Mouse (Mus musculus) heart, embryonic 12.5 days (tissue): ENCODE data around the gene Slc22a6. TPM values are rescaled to one million over a fixed set of nuclear protein-coding genes. Genes with fewer than 3 reads are reported as not detected.

ENCODE experiments used
- ATAC-seq: fragments of 200-750 bp; cut with Nextera tagmentation; 2 replicates; pipeline ENCODE4 v1.8.0; 2017; ENCODE audit warnings: moderate TSS enrichment, moderate library complexity; ENCODE audit not compliant: insufficient number of reproducible peaks, low FRiP score
- H3K27ac ChIP-seq: fragments of 300-500 bp; sonication (generic); 2 replicates; pipeline ENCODE4 v1.5.1; 2016; ENCODE audit warnings: mild to moderate bottlenecking, moderate library complexity; ENCODE audit not compliant: poor library complexity, severe bottlenecking
- H3K27me3 ChIP-seq: fragments of 300-500 bp; sonication (generic); replicated peaks from 2 replicates; pipeline ENCODE4 v1.6.1; 2016; ENCODE audit warnings: mild to moderate bottlenecking, moderate library complexity
- H3K36me3 ChIP-seq: fragments of 300-500 bp; sonication (generic); 2 replicates; pipeline ENCODE4 v1.6.1; 2016; ENCODE audit warnings: mild to moderate bottlenecking, moderate library complexity
- H3K4me1 ChIP-seq: fragments of 300-500 bp; sonication (generic); replicated peaks from 2 replicates; pipeline ENCODE4 v1.6.1; 2016; ENCODE audit warnings: mild to moderate bottlenecking
- H3K4me2 ChIP-seq: fragments of 300-500 bp; sonication (generic); 2 replicates; pipeline ENCODE4 v1.6.1; 2016; ENCODE audit warnings: mild to moderate bottlenecking, moderate library complexity
- H3K4me3 ChIP-seq: fragments of 300-500 bp; sonication (generic); 2 replicates; pipeline ENCODE4 v1.5.1; 2016; ENCODE audit warnings: mild to moderate bottlenecking
- H3K9ac ChIP-seq: fragments of 300-500 bp; sonication (generic); 2 replicates; pipeline ENCODE4 v1.6.1; 2016; ENCODE audit warnings: mild to moderate bottlenecking, moderate library complexity
- H3K9me3 ChIP-seq: fragments of 300-500 bp; sonication (generic); replicated peaks from 2 replicates; pipeline ENCODE4 v1.6.1; 2016; ENCODE audit warnings: mild to moderate bottlenecking, moderate library complexity
- WGBS: fragments of 180-500 bp; shearing (Covaris S2); methylation state at CpG from one replicate; pipeline ENCODE4 v1.1.7; 2016; 5-methylcytosine and 5-hydroxymethylcytosine counted together
- polyA plus RNA-seq: library from polyadenylated mRNA; unstranded; fragments of >200 nt; fragmentation: Nextera tagmentation; extraction: Ambion mirVana; gene quantifications from 2 replicates; pipeline ENCODE4 v1.2.1, GENCODE M21; 2016

Slc22a6 gene
- polyA plus RNA-seq, 1 experiment from 2014 or later, result not detected

- H3K27ac ChIP-seq, result no peak overlapping the region
- H3K27me3 ChIP-seq, result no peaks in the 10 kb centered on the region
- H3K9ac ChIP-seq, result no peak overlapping the region
- no peaks in the 10 kb centered on the region for H3K9me3 ChIP-seq
- 50% methylated on average over 1 of the region's 1 CpGs for WGBS
- no peak for ATAC-seq
- H3K4me3 ChIP-seq, result no peak overlapping the region
- H3K4me1 ChIP-seq, result no peaks in the 10 kb centered on the region
- H3K36me3 ChIP-seq, result no peaks in the 10 kb centered on the region
- H3K4me2 ChIP-seq, result no peak overlapping the region
Measured at GRCm38 (mm10) chr19:8587315-8587714, 30.5 kb upstream of the Slc22a6 start.

GRCm38 (mm10) chr19:8590954-8591353 is 26.9 kb upstream of the Slc22a6 start, which contains the start of gene Slc22a8:
Slc22a8 (plus strand) TSS chr19:8591254.
- H3K9me3 ChIP-seq, result no peaks in the 10 kb centered on the region
- no peak for ATAC-seq

GRCm38 (mm10) chr19:8592155-8592554 is 25.7 kb upstream of the Slc22a6 start:
- Histone ChIP-seq H3K9ac (no peak overlapping the region), H3K36me3 (no peaks in the 10 kb centered on the region), H3K9me3 (no peaks in the 10 kb centered on the region), H3K27ac (no peak overlapping the region), H3K4me1 (peaks cover 21% of the 10 kb centered on the region), H3K27me3 (no peaks in the 10 kb centered on the region), H3K4me2 (no peak overlapping the region), H3K4me3 (no peak overlapping the region)
- 57% methylated on average over 2 of the region's 2 CpGs for WGBS
- no peak for ATAC-seq

More at GRCm38 (mm10) chr19:8590954-8591353, 26.9 kb upstream of the Slc22a6 start, which contains the start of gene Slc22a8:
- no peaks in the 10 kb centered on the region for H3K27me3 ChIP-seq
- no peak within 1 kb of the TSS for H3K4me2 ChIP-seq
- H3K9ac ChIP-seq, result no peak within 1 kb of the TSS
- H3K27ac ChIP-seq, result no peak within 1 kb of the TSS
- 77% methylated on average over 8 of the region's 8 CpGs for WGBS
- H3K4me3 ChIP-seq, result no peak within 1 kb of the TSS
- H3K36me3 ChIP-seq, result no peaks in the 10 kb centered on the region
- H3K4me1 ChIP-seq, result peaks cover 21% of the 10 kb centered on the region

- Histone ChIP-seq H3K9me3 (no peaks in the 10 kb centered on the region), H3K9ac (no peak overlapping the region), H3K4me1 (peaks cover 21% of the 10 kb centered on the region), H3K27ac (no peak overlapping the region), H3K27me3 (no peaks in the 10 kb centered on the region), H3K4me3 (no peak overlapping the region), H3K4me2 (no peak overlapping the region), H3K36me3 (no peaks in the 10 kb centered on the region)
- 62% methylated on average over 6 of the region's 6 CpGs for WGBS
- ATAC-seq, result no peak
Measured at GRCm38 (mm10) chr19:8592873-8593408, 24.9 kb upstream of the Slc22a6 start.

- Histone ChIP-seq H3K4me2 (no peak overlapping the region), H3K4me3 (no peak overlapping the region), H3K36me3 (no peaks in the 10 kb centered on the region), H3K27me3 (no peaks in the 10 kb centered on the region), H3K9ac (no peak overlapping the region), H3K27ac (no peak overlapping the region), H3K9me3 (no peaks in the 10 kb centered on the region), H3K4me1 (peaks cover 21% of the 10 kb centered on the region)
- no peak for ATAC-seq
- 80% methylated on average over 11 of the region's 11 CpGs for WGBS
Measured at GRCm38 (mm10) chr19:8593833-8594232, 24.0 kb upstream of the Slc22a6 start.

GRCm38 (mm10) chr19:8594518-8594917 is 23.3 kb upstream of the Slc22a6 start:
- Histone ChIP-seq H3K4me3 (no peak overlapping the region), H3K36me3 (no peaks in the 10 kb centered on the region), H3K9ac (no peak overlapping the region), H3K27ac (no peak overlapping the region), H3K27me3 (no peaks in the 10 kb centered on the region), H3K9me3 (no peaks in the 10 kb centered on the region), H3K4me1 (peaks cover 21% of the 10 kb centered on the region), H3K4me2 (no peak overlapping the region)
- ATAC-seq, result no peak
- 8% methylated on average over 1 of the region's 1 CpGs for WGBS

- ATAC-seq, result no peak
- H3K27ac ChIP-seq, result no peak overlapping the region
- peaks cover 32% of the 10 kb centered on the region for H3K4me1 ChIP-seq
- H3K4me2 ChIP-seq, result no peak overlapping the region
- no peaks in the 10 kb centered on the region for H3K36me3 ChIP-seq
- no peak overlapping the region for H3K9ac ChIP-seq
- 80% methylated on average over 4 of the region's 4 CpGs for WGBS
- no peaks in the 10 kb centered on the region for H3K9me3 ChIP-seq
- no peaks in the 10 kb centered on the region for H3K27me3 ChIP-seq
- H3K4me3 ChIP-seq, result no peak overlapping the region
Measured at GRCm38 (mm10) chr19:8597269-8597668, 20.6 kb upstream of the Slc22a6 start.

- 74% methylated on average over 2 of the region's 2 CpGs for WGBS
Measured at GRCm38 (mm10) chr19:8599229-8599628, 18.6 kb upstream of the Slc22a6 start.

GRCm38 (mm10) chr19:8601922-8602321 is 15.9 kb upstream of the Slc22a6 start:
- Histone ChIP-seq H3K4me2 (no peak overlapping the region), H3K9me3 (no peaks in the 10 kb centered on the region), H3K9ac (no peak overlapping the region), H3K27me3 (no peaks in the 10 kb centered on the region), H3K27ac (peak overlapping the region; percentile 45; the same call in 1 of the 2 replicates), H3K4me3 (no peak overlapping the region), H3K36me3 (no peaks in the 10 kb centered on the region), H3K4me1 (peaks cover 17% of the 10 kb centered on the region)
- ATAC-seq, result no peak

More at GRCm38 (mm10) chr19:8599229-8599628, 18.6 kb upstream of the Slc22a6 start:
- H3K4me1 ChIP-seq, result peaks cover 25% of the 10 kb centered on the region
- no peak overlapping the region for H3K4me2 ChIP-seq
- no peak for ATAC-seq
- no peaks in the 10 kb centered on the region for H3K36me3 ChIP-seq
- H3K9me3 ChIP-seq, result no peaks in the 10 kb centered on the region
- no peak overlapping the region for H3K27ac ChIP-seq
- no peak overlapping the region for H3K9ac ChIP-seq
- no peak overlapping the region for H3K4me3 ChIP-seq
- H3K27me3 ChIP-seq, result no peaks in the 10 kb centered on the region

GRCm38 (mm10) chr19:8602914-8603313 is 14.9 kb upstream of the Slc22a6 start:
- Histone ChIP-seq H3K27me3 (no peaks in the 10 kb centered on the region), H3K9me3 (no peaks in the 10 kb centered on the region), H3K36me3 (no peaks in the 10 kb centered on the region), H3K4me3 (no peak overlapping the region), H3K9ac (no peak overlapping the region), H3K27ac (no peak overlapping the region), H3K4me1 (peaks cover 17% of the 10 kb centered on the region), H3K4me2 (no peak overlapping the region)
- peak; percentile 88 for ATAC-seq
- 18% methylated on average over 3 of the region's 3 CpGs for WGBS

- no peak overlapping the region for H3K27ac ChIP-seq
- ATAC-seq, result no peak
- peaks cover 17% of the 10 kb centered on the region for H3K4me1 ChIP-seq
- no peak overlapping the region for H3K9ac ChIP-seq
- H3K4me3 ChIP-seq, result no peak overlapping the region
- no peaks in the 10 kb centered on the region for H3K27me3 ChIP-seq
- WGBS, result 92% methylated on average over 8 of the region's 8 CpGs
- no peaks in the 10 kb centered on the region for H3K36me3 ChIP-seq
- H3K4me2 ChIP-seq, result no peak overlapping the region
- no peaks in the 10 kb centered on the region for H3K9me3 ChIP-seq
Measured at GRCm38 (mm10) chr19:8604536-8605240, 13.2 kb upstream of the Slc22a6 start.

- H3K27ac ChIP-seq, result no peak overlapping the region
- H3K4me3 ChIP-seq, result no peak overlapping the region
- H3K4me2 ChIP-seq, result no peak overlapping the region
- H3K36me3 ChIP-seq, result no peaks in the 10 kb centered on the region
- H3K27me3 ChIP-seq, result no peaks in the 10 kb centered on the region
- H3K4me1 ChIP-seq, result peaks cover 17% of the 10 kb centered on the region
- no peak; the same call in 1 of the 2 replicates for ATAC-seq
- H3K9me3 ChIP-seq, result no peaks in the 10 kb centered on the region
- no peak overlapping the region for H3K9ac ChIP-seq
- WGBS, result 70% methylated on average over 3 of the region's 3 CpGs
Measured at GRCm38 (mm10) chr19:8605241-8605558, 12.6 kb upstream of the Slc22a6 start.
